Mouse (Mus musculus): ENCODE measurements around the gene Mrgprd. TPM values are rescaled to one million over a fixed set of nuclear protein-coding genes. Genes with fewer than 3 reads are reported as not detected.

The Mrgprd gene
- not detected for total RNA-seq (2021)

GRCm38 (mm10) chr7:145314785-145315411 is at the start of gene Mrgprd:
Gene Mrgprd (plus strand): TSS chr7:145314835.
- intact Hi-C loops (cut with DNase I): no loop called here
- DNase-seq: no peak

GRCm38 (mm10) chr7:145266011-145266410 is 48.6 kb upstream of the Mrgprd start:
- intact Hi-C loops (cut with DNase I): no loop called here
- peak; percentile 60 to 68 for DNase-seq

GRCm38 (mm10) chr7:145268890-145269289 is 45.7 kb upstream of the Mrgprd start:
- DNase-seq: no peak
- intact Hi-C loops (cut with DNase I): no loop called here

- DNase-seq: no peak
- intact Hi-C loops (cut with DNase I): no loop called here
Measured at GRCm38 (mm10) chr7:145270955-145271354, 43.7 kb upstream of the Mrgprd start.

GRCm38 (mm10) chr7:145275488-145275887 is 39.1 kb upstream of the Mrgprd start:
- intact Hi-C loops (cut with DNase I): no loop called here
- no peak for DNase-seq

- intact Hi-C loops (cut with DNase I): no loop called here
- no peak for DNase-seq
Measured at GRCm38 (mm10) chr7:145281396-145281795, 33.2 kb upstream of the Mrgprd start.

GRCm38 (mm10) chr7:145283041-145283440 is 31.6 kb upstream of the Mrgprd start:
- intact Hi-C loops (cut with DNase I): no loop called here
- peak in 1 of 2 experiments; percentile 11 for DNase-seq

- DNase-seq: peak; percentile 95 to 96
- intact Hi-C loops (cut with DNase I): no loop called here
Measured at GRCm38 (mm10) chr7:145283487-145284187, 31.0 kb upstream of the Mrgprd start, which contains the start of gene Tpcn2. Gene Tpcn2 (minus strand): TSS chr7:145284011.

- intact Hi-C loops (cut with DNase I): no loop called here
- no peak for DNase-seq
Measured at GRCm38 (mm10) chr7:145284293-145284692, 30.3 kb upstream of the Mrgprd start.

GRCm38 (mm10) chr7:145285476-145285875 is 29.2 kb upstream of the Mrgprd start:
- intact Hi-C loops (cut with DNase I): no loop called here
- no peak for DNase-seq

- peak in 1 of 2 experiments; percentile 23 for DNase-seq
- intact Hi-C loops (cut with DNase I): no loop called here
Measured at GRCm38 (mm10) chr7:145287410-145287809, 27.2 kb upstream of the Mrgprd start.

GRCm38 (mm10) chr7:145289302-145289701 is 25.3 kb upstream of the Mrgprd start:
- DNase-seq: peak; percentile 34 to 37
- intact Hi-C loops (cut with DNase I): no loop called here

GRCm38 (mm10) chr7:145291847-145292246 is 22.8 kb upstream of the Mrgprd start:
- DNase-seq: no peak
- intact Hi-C loops (cut with DNase I): no loop called here

- intact Hi-C loops (cut with DNase I): no loop called here
- DNase-seq: no peak
Measured at GRCm38 (mm10) chr7:145292726-145293125, 21.9 kb upstream of the Mrgprd start.

GRCm38 (mm10) chr7:145293859-145294258 is 20.8 kb upstream of the Mrgprd start:
- intact Hi-C loops (cut with DNase I): no loop called here
- no peak for DNase-seq

GRCm38 (mm10) chr7:145298666-145299490 is 15.8 kb upstream of the Mrgprd start:
- no peak for DNase-seq
- intact Hi-C loops (cut with DNase I): no loop called here

- DNase-seq: peak; percentile 53 to 66
Measured at GRCm38 (mm10) chr7:145299562-145300320, 14.9 kb upstream of the Mrgprd start.

GRCm38 (mm10) chr7:145300321-145301007 is 14.2 kb upstream of the Mrgprd start, which contains the start of gene Mrgprf:
Gene Mrgprf (plus strand): TSS chr7:145300828.
- DNase-seq: peak; percentile 79 to 86
- intact Hi-C loops (cut with DNase I): no loop called here

More at GRCm38 (mm10) chr7:145299562-145300320, 14.9 kb upstream of the Mrgprd start:
- intact Hi-C loops (cut with DNase I): no loop called here

- peak in 1 of 2 experiments; percentile 42 for DNase-seq
- intact Hi-C loops (cut with DNase I): no loop called here
Measured at GRCm38 (mm10) chr7:145301008-145301340, 13.7 kb upstream of the Mrgprd start.
